Mouse (Mus musculus): ENCODE results near the gene Rab13. TPM values are rescaled to one million over a fixed set of nuclear protein-coding genes. Genes with fewer than 3 reads are reported as not detected.

Gene Rab13
- polyA plus RNA-seq, 1 experiment from 2014 or later = 40.8 TPM

DNA sequence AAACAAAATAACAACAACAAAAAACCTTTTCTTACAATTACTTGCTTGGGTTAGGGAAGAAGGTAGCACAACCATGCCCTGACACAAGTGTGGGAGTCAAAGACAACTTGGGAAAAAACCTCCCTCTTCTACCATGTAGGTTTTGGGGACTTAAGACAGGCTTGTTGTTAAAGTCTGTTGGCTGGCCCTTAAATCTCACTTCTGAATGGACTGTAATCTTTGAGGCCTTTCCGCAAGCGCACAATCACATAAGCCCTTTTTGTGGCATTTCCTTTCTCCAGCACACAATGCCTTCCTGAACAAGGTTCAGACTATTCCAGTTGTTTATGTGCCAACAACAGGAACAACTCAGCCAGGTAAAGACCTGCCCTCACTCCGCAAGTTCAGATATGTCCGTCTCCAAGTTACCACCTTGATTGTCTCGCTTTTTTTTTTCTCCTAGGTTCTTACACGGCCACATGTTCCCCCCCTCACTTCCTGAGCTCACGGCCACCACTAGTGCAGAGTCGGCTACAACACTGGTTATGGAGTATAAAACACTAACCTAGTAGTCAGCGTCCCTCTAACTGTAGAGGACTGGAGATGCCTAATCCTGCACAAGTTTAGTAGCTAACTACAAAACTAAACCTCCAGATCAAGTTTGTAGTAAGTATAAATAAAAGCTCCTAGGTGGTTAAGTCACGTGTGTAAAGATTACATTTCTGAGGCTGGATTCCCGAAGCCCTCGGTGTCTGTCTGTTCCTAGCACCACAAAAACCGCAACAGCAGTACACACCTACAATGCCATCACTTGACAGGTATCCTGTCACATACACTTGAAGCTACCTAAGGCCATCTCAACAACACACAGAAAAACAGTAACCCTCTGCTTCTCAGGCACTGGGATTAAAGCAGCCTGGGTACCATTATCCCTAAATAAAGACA is 1.8 kb upstream of the Rab13 start:
- Histone ChIP-seq H3K4me1 (peaks cover 32% of the 10 kb centered on the region), H3K27me3 (no peaks in the 10 kb centered on the region), H3K9ac (peak overlapping the region; percentile 77; the same call in 1 of the 2 replicates), H3K36me3 (peaks cover 58% of the 10 kb centered on the region), H3K4me2 (peak overlapping the region; percentile 92), H3K27ac (no peak overlapping the region), H3K9me3 (replicated peaks) (no peaks in the 10 kb centered on the region), H3K4me3 (replicated peaks) (peak overlapping the region; percentile 70)
- no peak for ATAC-seq (replicated peaks; ENCODE audit: low FRiP score)
- 76% methylated on average over 13 of the region's 13 CpGs for whole genome bisulfite sequencing

DNA sequence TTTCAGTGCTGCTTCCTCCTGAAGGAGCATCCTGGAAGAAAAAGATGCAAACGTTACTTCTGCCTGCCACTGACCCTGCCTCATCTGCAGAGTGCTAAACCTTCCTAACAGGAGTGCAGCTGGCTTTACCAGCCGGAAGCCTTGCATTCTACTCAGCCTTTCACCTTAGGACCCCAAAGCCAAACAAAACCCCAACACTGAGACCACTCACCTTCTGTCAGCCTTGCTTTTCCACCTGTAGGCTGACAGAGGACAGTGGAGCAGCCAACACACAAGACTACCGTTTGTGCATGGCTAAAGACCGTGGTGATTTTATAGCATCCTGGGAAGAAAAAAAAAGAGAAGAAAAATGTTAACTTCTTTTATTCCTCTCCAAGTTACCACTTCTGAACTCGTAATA is 772 bp upstream of the Rab13 start:
- Histone ChIP-seq H3K9ac (peak overlapping the region; percentile 77), H3K4me1 (peaks cover 32% of the 10 kb centered on the region), H3K4me3 (replicated peaks) (peak overlapping the region; percentile 70), H3K9me3 (replicated peaks) (no peaks in the 10 kb centered on the region), H3K27me3 (no peaks in the 10 kb centered on the region), H3K36me3 (peaks cover 50% of the 10 kb centered on the region), H3K4me2 (peak overlapping the region; percentile 92), H3K27ac (no peak overlapping the region)
- WGBS = 8% methylated on average over 5 of the region's 5 CpGs
- ATAC-seq (replicated peaks; ENCODE audit: low FRiP score) = no peak

DNA sequence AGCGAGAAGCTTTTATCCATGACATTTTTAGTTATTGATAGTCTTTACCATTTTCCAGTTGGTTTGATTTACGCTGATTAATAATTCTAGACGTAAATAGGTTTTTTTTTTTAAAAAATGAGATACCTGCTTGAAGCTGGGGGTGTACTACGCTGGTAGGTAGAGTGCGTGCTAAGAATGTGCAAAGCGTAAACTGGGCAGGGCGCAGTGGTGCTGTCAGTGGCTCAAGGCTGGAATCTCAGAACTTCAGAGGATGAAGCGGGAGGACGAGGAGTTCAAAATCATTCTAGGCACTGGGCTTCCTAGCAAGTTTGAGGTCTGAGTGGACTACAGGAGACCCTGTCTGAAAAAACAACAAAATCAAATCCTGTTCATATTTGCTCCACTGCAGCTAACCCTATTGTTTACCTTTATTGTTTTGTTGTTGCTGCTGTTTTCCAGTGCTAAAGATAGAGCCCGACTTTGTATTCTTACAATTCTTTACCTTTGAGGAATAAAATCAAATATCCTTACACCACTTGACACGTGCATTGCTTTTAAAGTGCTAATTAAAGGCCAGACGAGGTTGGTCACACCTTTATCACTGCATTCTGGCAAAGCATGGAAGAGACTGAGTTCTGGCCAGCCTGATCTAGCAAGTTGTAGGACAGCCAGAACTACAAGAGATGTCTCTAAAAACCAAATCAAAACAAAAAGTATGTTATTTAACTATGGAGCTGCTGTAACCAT is 625 bp downstream of the Rab13 start:
- WGBS = 10% methylated on average over 12 of the region's 12 CpGs
- peak overlapping the region; percentile 77 for H3K9ac ChIP-seq
- peak overlapping the region; percentile 70 for H3K4me2 ChIP-seq
- H3K27me3 ChIP-seq = no peaks in the 10 kb centered on the region
- H3K9me3 ChIP-seq (replicated peaks) = no peaks in the 10 kb centered on the region
- peaks cover 29% of the 10 kb centered on the region for H3K4me1 ChIP-seq
- 0 out of 2 replicates have a peak, but pooled peaks have one; percentile 44 for ATAC-seq (replicated peaks; ENCODE audit: low FRiP score)
- H3K27ac ChIP-seq = peak overlapping the region; percentile 86; the same call in 1 of the 2 replicates
- H3K36me3 ChIP-seq = peaks cover 36% of the 10 kb centered on the region
- H3K4me3 ChIP-seq (replicated peaks) = peak overlapping the region; percentile 70

DNA sequence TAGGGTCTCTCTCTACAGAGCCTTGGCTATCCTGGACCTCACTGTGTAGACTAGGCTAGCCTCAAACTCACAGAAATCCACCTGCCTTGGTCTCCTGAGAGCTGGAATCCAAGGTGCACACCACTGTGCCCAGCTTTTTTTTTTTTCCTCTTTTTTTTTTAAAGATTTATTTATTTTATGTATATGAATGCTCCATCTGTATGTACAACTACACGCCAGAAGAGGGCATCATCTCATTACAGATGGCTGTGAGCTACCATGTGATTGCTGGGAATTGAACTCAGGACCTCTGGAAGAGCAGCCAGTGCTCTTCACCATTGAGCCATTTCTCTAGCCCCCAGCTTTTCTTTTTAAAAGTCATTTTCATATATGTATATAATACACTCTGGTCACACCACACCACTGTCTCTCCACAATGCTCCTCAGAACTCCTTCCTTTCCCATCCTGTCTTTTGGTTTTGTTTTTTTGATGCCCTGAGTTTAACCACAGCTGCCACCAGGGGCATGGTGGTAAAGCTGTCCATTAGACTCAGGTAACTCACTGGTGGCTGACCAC is 2.4 kb downstream of the Rab13 start:
- Histone ChIP-seq H3K9ac (no peak overlapping the region), H3K27me3 (no peaks in the 10 kb centered on the region), H3K9me3 (replicated peaks) (no peaks in the 10 kb centered on the region), H3K36me3 (peaks cover 18% of the 10 kb centered on the region), H3K4me3 (replicated peaks) (no peak overlapping the region), H3K4me2 (no peak overlapping the region), H3K4me1 (peaks cover 33% of the 10 kb centered on the region), H3K27ac (no peak overlapping the region)
- 50% methylated on average over 1 of the region's 1 CpGs for WGBS
- ATAC-seq (replicated peaks; ENCODE audit: low FRiP score) = no peak

DNA sequence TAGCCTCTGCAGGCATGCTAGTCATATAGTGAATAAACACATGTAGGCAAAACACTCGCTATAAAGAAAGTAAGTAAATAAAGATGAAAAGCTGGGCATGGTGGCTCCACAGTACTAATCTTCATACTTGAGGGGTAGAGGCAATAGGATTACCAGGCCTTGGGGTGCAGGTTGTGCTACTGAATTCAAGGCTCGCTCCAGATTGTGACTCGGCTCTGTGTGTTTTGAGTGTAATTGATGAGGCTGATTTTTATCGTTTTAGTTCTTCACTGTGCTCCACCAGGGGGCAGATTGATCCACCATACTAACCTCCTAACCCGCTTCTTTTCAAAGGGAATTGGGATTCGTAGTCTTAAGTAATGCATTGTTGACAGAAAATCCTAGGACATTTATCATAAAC is 6.6 kb downstream of the Rab13 start:
- H3K4me2 ChIP-seq = peak overlapping the region; percentile 76
- no peaks in the 10 kb centered on the region for H3K9me3 ChIP-seq (replicated peaks)
- H3K4me3 ChIP-seq (replicated peaks) = peak overlapping the region; percentile 57
- H3K9ac ChIP-seq = peak overlapping the region; percentile 56
- ATAC-seq (replicated peaks; ENCODE audit: low FRiP score) = 0 out of 2 replicates have a peak, but pooled peaks have one; percentile 33
- WGBS = 13% methylated on average over 6 of the region's 6 CpGs
- peaks cover 23% of the 10 kb centered on the region for H3K36me3 ChIP-seq
- no peaks in the 10 kb centered on the region for H3K27me3 ChIP-seq
- peak overlapping the region; percentile 92 for H3K27ac ChIP-seq
- H3K4me1 ChIP-seq = peaks cover 30% of the 10 kb centered on the region

DNA sequence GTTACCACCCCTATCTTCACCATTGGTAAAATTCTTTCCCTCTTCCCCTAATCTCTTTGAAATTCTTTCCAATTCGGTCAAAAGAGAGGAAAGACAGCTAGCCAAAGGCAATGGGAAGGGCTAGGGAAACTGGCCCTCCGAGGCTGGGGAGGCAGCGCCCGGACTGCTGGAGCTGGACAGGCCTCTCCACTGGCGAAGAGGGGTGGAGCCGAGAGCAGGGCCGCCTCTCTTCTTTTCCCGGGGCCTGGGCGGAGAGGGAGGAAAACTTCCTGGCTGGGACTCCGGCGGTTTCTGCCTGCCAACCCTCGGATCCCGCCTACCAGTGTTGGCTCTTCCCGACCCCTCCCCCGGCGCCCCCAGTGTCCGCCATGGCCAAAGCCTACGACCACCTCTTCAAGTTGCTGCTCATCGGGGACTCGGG is 7.0 kb downstream of the Rab13 start:
- peak; percentile 92 for ATAC-seq (replicated peaks; ENCODE audit: low FRiP score)
- H3K4me3 ChIP-seq (replicated peaks) = peak overlapping the region; percentile 57
- WGBS = under 1% methylated on average over 20 of the region's 20 CpGs
- H3K9me3 ChIP-seq (replicated peaks) = no peaks in the 10 kb centered on the region
- peak overlapping the region; percentile 76 for H3K4me2 ChIP-seq
- H3K9ac ChIP-seq = peak overlapping the region; percentile 56
- H3K36me3 ChIP-seq = peaks cover 28% of the 10 kb centered on the region
- peak overlapping the region; percentile 92 for H3K27ac ChIP-seq
- H3K27me3 ChIP-seq = no peaks in the 10 kb centered on the region
- H3K4me1 ChIP-seq = peaks cover 30% of the 10 kb centered on the region

DNA sequence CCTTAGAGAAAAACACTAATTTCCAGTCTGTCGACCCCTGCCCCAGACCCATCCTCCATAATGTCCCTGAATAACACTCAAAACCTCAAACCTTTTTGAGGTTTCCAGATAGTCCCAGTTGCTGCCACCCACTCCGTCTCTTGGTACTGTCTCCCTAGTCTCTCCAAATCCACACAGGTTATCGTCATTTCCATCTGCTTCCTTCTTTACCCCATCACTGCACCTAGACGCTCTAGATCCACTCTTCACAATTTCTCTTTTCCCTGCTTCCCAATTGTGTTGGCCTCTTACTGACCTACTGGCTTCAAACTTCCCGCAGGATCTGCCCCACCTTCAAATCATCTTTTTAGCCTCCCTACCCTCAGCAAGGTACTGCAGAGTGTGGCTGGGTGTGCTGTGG is 7.6 kb downstream of the Rab13 start:
- 0 out of 2 replicates have a peak, but pooled peaks have one; percentile 1 for ATAC-seq (replicated peaks; ENCODE audit: low FRiP score)
- H3K36me3 ChIP-seq = peaks cover 34% of the 10 kb centered on the region
- no peaks in the 10 kb centered on the region for H3K9me3 ChIP-seq (replicated peaks)
- no peaks in the 10 kb centered on the region for H3K27me3 ChIP-seq
- H3K4me3 ChIP-seq (replicated peaks) = peak overlapping the region; percentile 57
- WGBS = 13% methylated on average over 5 of the region's 5 CpGs
- H3K9ac ChIP-seq = peak overlapping the region; percentile 56
- peaks cover 30% of the 10 kb centered on the region for H3K4me1 ChIP-seq
- H3K4me2 ChIP-seq = peak overlapping the region; percentile 76
- peak overlapping the region; percentile 92 for H3K27ac ChIP-seq

DNA sequence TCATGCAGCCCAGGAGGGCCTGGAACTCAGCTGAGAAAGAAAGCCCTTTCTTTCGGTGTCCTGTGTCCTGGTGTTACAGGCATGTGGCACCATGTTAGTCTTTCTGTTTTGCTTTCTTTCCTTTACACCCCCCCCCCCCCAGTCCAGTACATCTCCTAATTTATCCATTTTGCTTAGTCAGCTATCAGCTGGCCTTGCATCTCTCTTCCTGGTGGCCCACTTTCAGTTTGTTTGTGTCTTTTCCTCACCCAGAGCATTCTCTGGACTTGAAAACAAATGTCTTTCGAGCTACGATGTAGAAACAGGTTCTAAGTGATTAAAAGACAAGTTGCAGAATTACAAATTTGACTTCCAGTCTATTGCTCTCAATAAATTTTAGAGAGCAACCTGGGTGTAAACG is 9.0 kb downstream of the Rab13 start:
- 85% methylated on average over 4 of the region's 4 CpGs for WGBS
- H3K36me3 ChIP-seq = peaks cover 37% of the 10 kb centered on the region
- H3K4me1 ChIP-seq = peaks cover 30% of the 10 kb centered on the region
- no peak overlapping the region for H3K9ac ChIP-seq
- 0 out of 2 replicates have a peak overlapping the region, but pooled peaks have one; percentile 13 for H3K4me2 ChIP-seq
- peak overlapping the region; percentile 65; the same call in 1 of the 2 replicates for H3K27ac ChIP-seq
- no peak for ATAC-seq (replicated peaks; ENCODE audit: low FRiP score)
- H3K9me3 ChIP-seq (replicated peaks) = no peaks in the 10 kb centered on the region
- H3K4me3 ChIP-seq (replicated peaks) = no peak overlapping the region
- H3K27me3 ChIP-seq = no peaks in the 10 kb centered on the region

DNA sequence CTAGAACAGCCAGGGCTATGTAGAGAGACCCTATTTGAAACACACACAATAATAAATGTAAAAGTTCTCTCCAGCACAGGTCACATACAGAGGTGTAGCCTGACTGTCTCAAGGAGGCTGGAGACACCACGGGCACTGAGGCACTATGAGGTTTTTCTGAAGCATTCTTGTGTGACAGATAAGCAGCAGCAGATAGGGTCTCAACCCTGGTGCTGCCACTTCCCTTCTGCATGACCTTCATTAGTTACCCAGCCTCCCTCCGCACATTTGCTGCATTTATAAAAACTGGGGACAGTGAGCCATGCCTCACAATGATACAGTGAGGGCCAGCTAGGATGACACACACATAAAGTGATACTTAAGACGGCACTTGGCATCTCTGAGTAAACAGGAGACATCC is 9.4 kb downstream of the Rab13 start:
- peaks cover 37% of the 10 kb centered on the region for H3K36me3 ChIP-seq
- H3K27me3 ChIP-seq = no peaks in the 10 kb centered on the region
- H3K4me3 ChIP-seq (replicated peaks) = no peak overlapping the region
- peak overlapping the region; percentile 65; the same call in 1 of the 2 replicates for H3K27ac ChIP-seq
- 45% methylated on average over 3 of the region's 3 CpGs for WGBS
- no peak overlapping the region for H3K4me2 ChIP-seq
- ATAC-seq (replicated peaks; ENCODE audit: low FRiP score) = no peak
- no peak overlapping the region for H3K9ac ChIP-seq
- no peaks in the 10 kb centered on the region for H3K9me3 ChIP-seq (replicated peaks)
- H3K4me1 ChIP-seq = peaks cover 30% of the 10 kb centered on the region

DNA sequence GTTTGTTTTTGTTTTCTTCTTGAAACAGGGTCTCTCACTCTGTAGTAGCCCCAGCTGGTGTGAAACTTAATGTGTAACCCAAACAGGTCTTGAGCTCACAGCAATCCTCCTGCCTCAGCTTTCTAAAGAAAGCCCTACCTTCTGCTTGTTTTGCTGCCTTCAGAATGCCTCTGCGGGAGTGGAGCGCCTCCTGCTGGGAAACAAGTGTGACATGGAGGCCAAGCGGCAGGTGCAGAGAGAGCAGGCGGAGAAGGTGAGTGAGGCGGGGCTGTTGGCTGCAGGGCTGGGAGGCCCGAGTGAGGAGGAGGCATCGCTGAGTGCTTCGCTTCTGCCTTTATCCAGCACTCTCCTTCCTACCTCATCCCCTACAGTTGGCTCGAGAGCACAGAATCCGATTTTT is 10.8 kb downstream of the Rab13 start:
- H3K27me3 ChIP-seq = no peaks in the 10 kb centered on the region
- H3K36me3 ChIP-seq = peaks cover 37% of the 10 kb centered on the region
- peaks cover 30% of the 10 kb centered on the region for H3K4me1 ChIP-seq
- no peak overlapping the region for H3K4me2 ChIP-seq
- no peak overlapping the region for H3K27ac ChIP-seq
- no peaks in the 10 kb centered on the region for H3K9me3 ChIP-seq (replicated peaks)
- WGBS = 85% methylated on average over 10 of the region's 10 CpGs
- H3K4me3 ChIP-seq (replicated peaks) = no peak overlapping the region
- ATAC-seq (replicated peaks; ENCODE audit: low FRiP score) = no peak
- H3K9ac ChIP-seq = no peak overlapping the region

DNA sequence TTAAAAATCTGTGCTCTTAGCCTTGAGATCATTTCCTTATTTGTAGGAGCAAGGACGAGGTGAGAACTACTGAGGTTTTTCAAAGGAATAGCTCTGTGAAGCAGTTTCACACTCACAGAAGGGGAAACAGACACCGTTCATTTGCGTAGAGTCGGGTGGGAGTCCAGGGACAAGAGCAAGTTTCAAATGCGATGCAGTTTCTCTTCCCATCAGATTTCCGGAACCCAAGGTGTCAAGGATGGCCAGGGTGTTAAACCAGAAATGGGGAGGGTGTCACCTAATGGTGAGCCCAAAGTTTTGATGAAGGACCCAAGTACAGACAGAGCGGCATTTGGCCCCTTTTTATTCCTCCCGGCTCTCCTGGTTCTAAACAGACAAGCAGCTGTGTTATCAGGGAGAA is 17.6 kb downstream of the Rab13 start:
- Histone ChIP-seq H3K4me1 (peaks cover 13% of the 10 kb centered on the region), H3K4me3 (replicated peaks) (peak overlapping the region; percentile 85), H3K27me3 (no peaks in the 10 kb centered on the region), H3K4me2 (peak overlapping the region; percentile 82), H3K9me3 (replicated peaks) (no peaks in the 10 kb centered on the region), H3K36me3 (peaks cover 32% of the 10 kb centered on the region), H3K9ac (peak overlapping the region; percentile 73), H3K27ac (peak overlapping the region; percentile 97)
- WGBS = 10% methylated on average over 8 of the region's 8 CpGs
- ATAC-seq (replicated peaks; ENCODE audit: low FRiP score) = no peak
